Mouse (Mus musculus): ENCODE measurements around the gene Abraxas1. TPM values are rescaled to one million over a fixed set of nuclear protein-coding genes. Genes with fewer than 3 reads are reported as not detected.

Abraxas1 gene
- 19.5 and 20.7 TPM in 2 replicates for total RNA-seq (2012; rRNA removed)

DNA sequence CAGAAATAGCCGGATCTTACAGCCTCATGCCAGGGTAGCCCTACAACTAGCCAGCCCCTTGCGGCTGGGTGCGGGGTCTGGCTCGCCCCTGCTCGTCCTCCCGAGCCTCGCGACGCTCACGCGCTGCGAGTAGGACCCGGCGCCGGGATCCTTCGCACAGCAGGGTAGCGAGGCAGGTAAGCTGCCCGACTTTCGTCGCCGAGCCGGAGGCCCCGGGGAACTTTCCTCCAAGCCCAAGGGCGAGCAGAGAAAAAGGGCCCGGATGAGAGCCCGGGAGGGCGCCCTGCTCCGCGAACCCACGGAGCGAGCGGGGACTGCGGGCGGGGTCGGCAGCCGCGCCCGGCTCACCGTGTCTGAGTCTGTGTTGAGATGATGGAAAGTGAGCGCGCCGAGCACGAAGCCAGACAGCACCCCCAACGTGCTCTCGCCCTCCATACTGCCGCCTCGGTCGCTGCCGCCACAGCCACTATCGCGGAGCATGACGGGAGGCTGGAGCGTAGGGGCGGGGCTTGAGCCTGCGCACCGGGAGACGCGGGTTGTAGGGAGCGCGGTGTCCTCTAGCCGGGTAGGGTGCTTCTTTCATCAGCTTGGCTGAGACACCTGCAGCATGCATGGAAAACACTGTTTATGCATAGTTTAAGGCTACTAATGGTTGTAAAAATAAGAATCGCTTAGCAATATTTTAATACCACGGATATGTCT, at the start of gene Abraxas1:
TSS of gene Abraxas1 (minus strand) at position 483 of the 702 bp plus-strand sequence.
- peaks cover 3% of the 10 kb centered on the region; the same call in 1 of the 2 replicates for H3K36me3 ChIP-seq (ENCODE audit: control insufficient read depth, insufficient read depth, low read length, poor library complexity, severe bottlenecking)
- peak; percentile 75 for DNase-seq (ENCODE audit: low read depth, low spot score)
- peak within 1 kb of the TSS; percentile 86 to 98 for H3K4me3 ChIP-seq (ENCODE audit: insufficient read depth in 1 of 2, low read depth in 1 of 2, low read length in 2 of 2, poor library complexity in 1 of 2, severe bottlenecking in 1 of 2)
- peak within 1 kb of the TSS; percentile 98 for H3K9ac ChIP-seq (ENCODE audit: insufficient read depth, low read depth, low read length, poor library complexity, severe bottlenecking)
- no peak within 1 kb of the TSS; the same call in 1 of the 2 replicates for H3K27ac ChIP-seq (ENCODE audit: insufficient read depth, low read depth, low read length, poor library complexity, severe bottlenecking)
- in situ Hi-C loops (cut with MboI; ENCODE audit: low sequenced_read_pairs in 2 of 2, unreplicated experiment in 2 of 2): loop anchor here (5.0 to 10.0 kb wide), 2 partner anchors 92 to 94 kb away; no protein-coding TSS in a partner anchor
- peaks cover 0 to 5% of the 10 kb centered on the region in 2 experiments; a peak in 1 of 4 replicates for H3K4me1 ChIP-seq (ENCODE audit: control insufficient read depth in 2 of 2, insufficient read depth in 2 of 2, low read length in 2 of 2, poor library complexity in 1 of 2)
- TF ChIP-seq ZC3H11A (IDR thresholded peaks at IDR 0.05; ENCODE audit: borderline replicate concordance, low read depth, low read length) (no peak), ZNF384 (IDR thresholded peaks at IDR 0.05; ENCODE audit: low read depth, low read length) (no peak), MAFK (IDR thresholded peaks at IDR 0.05; ENCODE audit: insufficient read depth, low read depth, low read length) (no peak), HCFC1 (IDR thresholded peaks at IDR 0.05; ENCODE audit: borderline replicate concordance, insufficient read depth, low read length) (0 out of 2 replicates have a peak, but pooled peaks have one; percentile 28), CHD2 (IDR thresholded peaks at IDR 0.05; ENCODE audit: low read depth, low read length) (no peak)
- no peaks in the 10 kb centered on the region for H3K9me3 ChIP-seq (ENCODE audit: control insufficient read depth, insufficient read depth, low read depth, low read length)

DNA sequence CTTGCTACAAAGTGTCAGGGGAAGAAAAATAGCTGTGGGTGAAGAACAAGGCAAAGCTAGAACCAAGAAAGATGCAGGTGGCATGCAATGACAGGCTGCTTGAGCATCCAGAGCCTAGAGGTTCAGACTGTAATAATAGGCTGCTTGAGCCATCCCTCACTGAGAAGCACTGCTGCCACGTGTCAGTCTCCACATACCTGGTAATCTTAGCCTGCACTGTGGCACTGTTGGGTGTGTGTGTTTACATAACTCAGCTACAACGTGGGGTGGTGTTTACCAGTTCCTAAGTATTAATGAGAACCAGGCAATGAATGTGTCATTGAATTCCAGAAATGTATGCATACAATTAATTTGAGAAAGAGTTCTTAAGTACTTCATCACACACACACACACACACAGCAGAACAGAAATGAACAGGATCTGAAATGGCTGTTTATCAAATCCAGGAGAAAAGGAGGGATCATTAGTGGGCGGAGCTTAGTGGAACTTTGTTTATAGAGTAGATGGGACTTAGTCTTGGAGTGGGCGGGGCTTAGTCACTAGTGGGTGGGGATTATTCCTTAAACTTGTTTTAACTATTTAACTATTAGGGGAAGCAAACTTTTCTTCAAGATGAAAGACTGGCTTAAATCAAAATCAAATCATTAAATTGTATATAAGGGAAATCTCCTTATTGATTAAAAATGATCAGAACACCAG, 48.6 kb upstream of the Abraxas1 start:
- H3K4me3 ChIP-seq (ENCODE audit: insufficient read depth in 1 of 2, low read depth in 1 of 2, low read length in 2 of 2, poor library complexity in 1 of 2, severe bottlenecking in 1 of 2): no peak overlapping the region
- TF ChIP-seq HCFC1 (IDR thresholded peaks at IDR 0.05; ENCODE audit: borderline replicate concordance, insufficient read depth, low read length) (no peak), CHD2 (IDR thresholded peaks at IDR 0.05; ENCODE audit: low read depth, low read length) (no peak), ZNF384 (IDR thresholded peaks at IDR 0.05; ENCODE audit: low read depth, low read length) (no peak), MAFK (IDR thresholded peaks at IDR 0.05; ENCODE audit: insufficient read depth, low read depth, low read length) (no peak), ZC3H11A (IDR thresholded peaks at IDR 0.05; ENCODE audit: borderline replicate concordance, low read depth, low read length) (no peak)
- in situ Hi-C loops (cut with MboI; ENCODE audit: low sequenced_read_pairs in 2 of 2, unreplicated experiment in 2 of 2): no loop called here
- H3K36me3 ChIP-seq (ENCODE audit: control insufficient read depth, insufficient read depth, low read length, poor library complexity, severe bottlenecking): no peaks in the 10 kb centered on the region
- no peaks in the 10 kb centered on the region for H3K9me3 ChIP-seq (ENCODE audit: control insufficient read depth, insufficient read depth, low read depth, low read length)
- no peak overlapping the region for H3K27ac ChIP-seq (ENCODE audit: insufficient read depth, low read depth, low read length, poor library complexity, severe bottlenecking)
- 0 out of 4 replicates have a peak, but pooled peaks cover 0 to 2% of the 10 kb centered on the region in 2 experiments for H3K4me1 ChIP-seq (ENCODE audit: control insufficient read depth in 2 of 2, insufficient read depth in 2 of 2, low read length in 2 of 2, poor library complexity in 1 of 2)
- DNase-seq (ENCODE audit: low read depth, low spot score): no peak
- no peak overlapping the region for H3K9ac ChIP-seq (ENCODE audit: insufficient read depth, low read depth, low read length, poor library complexity, severe bottlenecking)

DNA sequence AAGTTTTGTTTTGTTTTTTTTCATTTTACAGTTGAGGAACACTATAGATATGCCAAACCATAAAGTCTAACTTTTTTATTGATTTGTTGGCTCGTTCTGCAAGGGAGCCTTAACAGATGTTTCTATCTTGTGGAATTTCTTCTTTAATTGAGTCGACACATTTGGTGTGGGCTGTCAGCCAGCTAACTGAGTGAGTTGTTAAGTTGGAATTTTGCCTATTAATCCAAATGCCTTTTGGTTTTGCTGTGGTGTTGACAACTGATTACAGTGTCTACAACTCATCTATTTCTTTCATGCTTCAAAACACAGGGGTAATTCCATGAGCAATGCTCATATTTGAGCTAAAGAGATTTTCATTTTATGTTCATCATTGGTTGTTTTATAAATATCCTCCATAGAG, 45.4 kb upstream of the Abraxas1 start:
- DNase-seq (ENCODE audit: low read depth, low spot score): no peak
- TF ChIP-seq MAFK (IDR thresholded peaks at IDR 0.05; ENCODE audit: insufficient read depth, low read depth, low read length) (no peak), HCFC1 (IDR thresholded peaks at IDR 0.05; ENCODE audit: borderline replicate concordance, insufficient read depth, low read length) (no peak), ZNF384 (IDR thresholded peaks at IDR 0.05; ENCODE audit: low read depth, low read length) (no peak), CHD2 (IDR thresholded peaks at IDR 0.05; ENCODE audit: low read depth, low read length) (no peak)
- Histone ChIP-seq H3K9me3 (ENCODE audit: control insufficient read depth, insufficient read depth, low read depth, low read length) (no peaks in the 10 kb centered on the region), H3K36me3 (ENCODE audit: control insufficient read depth, insufficient read depth, low read length, poor library complexity, severe bottlenecking) (no peaks in the 10 kb centered on the region), H3K4me3 (ENCODE audit: insufficient read depth in 1 of 2, low read depth in 1 of 2, low read length in 2 of 2, poor library complexity in 1 of 2, severe bottlenecking in 1 of 2) (no peak overlapping the region), H3K27ac (ENCODE audit: insufficient read depth, low read depth, low read length, poor library complexity, severe bottlenecking) (no peak overlapping the region), H3K9ac (ENCODE audit: insufficient read depth, low read depth, low read length, poor library complexity, severe bottlenecking) (no peak overlapping the region), H3K4me1 (ENCODE audit: control insufficient read depth in 2 of 2, insufficient read depth in 2 of 2, low read length in 2 of 2, poor library complexity in 1 of 2) (0 out of 4 replicates have a peak, but pooled peaks cover 0 to 6% of the 10 kb centered on the region in 2 experiments)
- in situ Hi-C loops (cut with MboI; ENCODE audit: low sequenced_read_pairs in 2 of 2, unreplicated experiment in 2 of 2): no loop called here

DNA sequence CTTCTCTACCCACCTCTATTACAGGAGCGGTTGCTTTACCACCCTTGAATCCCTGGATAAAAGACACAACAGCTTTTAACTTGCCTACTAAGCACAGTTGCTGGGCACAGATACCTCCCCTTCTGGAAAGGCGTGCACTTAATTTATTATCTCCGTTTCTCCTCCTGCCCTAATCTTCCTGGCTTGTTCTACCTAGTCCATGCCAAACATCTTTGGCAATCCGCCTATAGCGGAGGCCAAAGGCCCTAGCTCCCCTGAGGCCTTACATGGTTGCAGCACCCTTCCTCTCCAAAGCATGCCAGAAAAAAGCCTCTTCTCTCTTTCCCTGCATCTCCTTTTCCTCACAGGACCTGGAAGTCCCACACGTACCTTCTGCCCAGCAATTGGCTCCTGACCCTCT, 43.7 kb upstream of the Abraxas1 start:
- H3K9ac ChIP-seq (ENCODE audit: insufficient read depth, low read depth, low read length, poor library complexity, severe bottlenecking): no peak overlapping the region
- H3K4me1 ChIP-seq (ENCODE audit: control insufficient read depth in 2 of 2, insufficient read depth in 2 of 2, low read length in 2 of 2, poor library complexity in 1 of 2): 0 out of 4 replicates have a peak, but pooled peaks cover 0 to 8% of the 10 kb centered on the region in 2 experiments
- no peak overlapping the region for H3K4me3 ChIP-seq (ENCODE audit: insufficient read depth in 1 of 2, low read depth in 1 of 2, low read length in 2 of 2, poor library complexity in 1 of 2, severe bottlenecking in 1 of 2)
- in situ Hi-C loops (cut with MboI; ENCODE audit: low sequenced_read_pairs in 2 of 2, unreplicated experiment in 2 of 2): no loop called here
- no peak for DNase-seq (ENCODE audit: low read depth, low spot score)
- H3K36me3 ChIP-seq (ENCODE audit: control insufficient read depth, insufficient read depth, low read length, poor library complexity, severe bottlenecking): no peaks in the 10 kb centered on the region
- H3K9me3 ChIP-seq (ENCODE audit: control insufficient read depth, insufficient read depth, low read depth, low read length): no peaks in the 10 kb centered on the region
- no peak overlapping the region for H3K27ac ChIP-seq (ENCODE audit: insufficient read depth, low read depth, low read length, poor library complexity, severe bottlenecking)
- TF ChIP-seq ZNF384 (IDR thresholded peaks at IDR 0.05; ENCODE audit: low read depth, low read length): no peak
- no peak for TF ChIP-seq HCFC1 (IDR thresholded peaks at IDR 0.05; ENCODE audit: borderline replicate concordance, insufficient read depth, low read length)
- TF ChIP-seq CHD2 (IDR thresholded peaks at IDR 0.05; ENCODE audit: low read depth, low read length): no peak

Data from ES-E14 (cell line).